Mouse (Mus musculus) heart, postnatal 25 days (tissue): ENCODE measurements around the gene Ppox. TPM values are rescaled to one million over a fixed set of nuclear protein-coding genes. Genes with fewer than 3 reads are reported as not detected.
A peak's percentile ranks its signal among the peaks of the same experiment; 100 is the strongest.

Source experiments
- DNase-seq: peaks from one replicate; pipeline ENCODE4 v3.0.0; 2022; ENCODE audit warnings: low spot score
- intact Hi-C: fragments of 180-260 bp; cut with DNase I; formaldehyde crosslinking; loops from one replicate; pipeline ENCODE4 v1.15.1; 2025
- total RNA-seq, 2 experiments: library from RNA; stranded (reverse); gene quantifications; 2 replicates each; pipeline ENCODE4 v1.2.3; 2021

Ppox gene
- total RNA-seq, 2 experiments from 2014 or later, result 13.4 to 13.7 TPM

- intact Hi-C loops, result no loop called here
- peak; percentile 91 for DNase-seq
Observed at GRCm38 (mm10) chr1:171287136-171288081, 6.4 kb upstream of the Ppox start, which contains the start of gene Usp21. Gene Usp21 (minus strand): TSS chr1:171287991.

- DNase-seq, result no peak
- intact Hi-C loops, result no loop called here
Observed at GRCm38 (mm10) chr1:171286517-171286916, 5.5 kb upstream of the Ppox start.

GRCm38 (mm10) chr1:171285096-171285892 lies 4.3 kb upstream of the Ppox start:
- no peak for DNase-seq
- intact Hi-C loops, result no loop called here

GRCm38 (mm10) chr1:171284491-171284890 lies 3.5 kb upstream of the Ppox start:
- intact Hi-C loops, result no loop called here
- DNase-seq, result no peak

- intact Hi-C loops, result no loop called here
- DNase-seq, result no peak
Observed at GRCm38 (mm10) chr1:171283188-171284160, 2.5 kb upstream of the Ppox start.

- intact Hi-C loops, result no loop called here
Observed at GRCm38 (mm10) chr1:171282086-171282805, 1.3 kb upstream of the Ppox start.

GRCm38 (mm10) chr1:171281528-171281923 lies 540 bp upstream of the Ppox start:
- peak; percentile 63 for DNase-seq
- intact Hi-C loops, result loop anchor here (2.0 kb wide), 2 partner anchors 35 to 167 kb away; no protein-coding TSS in a partner anchor

More at GRCm38 (mm10) chr1:171282086-171282805, 1.3 kb upstream of the Ppox start:
- DNase-seq, result no peak

- intact Hi-C loops, result loop anchor here (2.0 kb wide), 2 partner anchors 34 to 166 kb away; no protein-coding TSS in a partner anchor
- DNase-seq, result no peak
Observed at GRCm38 (mm10) chr1:171280250-171280915, 603 bp downstream of the Ppox start.

GRCm38 (mm10) chr1:171279721-171280120 lies 1.3 kb downstream of the Ppox start:
- no peak for DNase-seq
- intact Hi-C loops, result loop anchor here (2.0 kb wide), 2 partner anchors 33 to 165 kb away; no protein-coding TSS in a partner anchor

DNA sequence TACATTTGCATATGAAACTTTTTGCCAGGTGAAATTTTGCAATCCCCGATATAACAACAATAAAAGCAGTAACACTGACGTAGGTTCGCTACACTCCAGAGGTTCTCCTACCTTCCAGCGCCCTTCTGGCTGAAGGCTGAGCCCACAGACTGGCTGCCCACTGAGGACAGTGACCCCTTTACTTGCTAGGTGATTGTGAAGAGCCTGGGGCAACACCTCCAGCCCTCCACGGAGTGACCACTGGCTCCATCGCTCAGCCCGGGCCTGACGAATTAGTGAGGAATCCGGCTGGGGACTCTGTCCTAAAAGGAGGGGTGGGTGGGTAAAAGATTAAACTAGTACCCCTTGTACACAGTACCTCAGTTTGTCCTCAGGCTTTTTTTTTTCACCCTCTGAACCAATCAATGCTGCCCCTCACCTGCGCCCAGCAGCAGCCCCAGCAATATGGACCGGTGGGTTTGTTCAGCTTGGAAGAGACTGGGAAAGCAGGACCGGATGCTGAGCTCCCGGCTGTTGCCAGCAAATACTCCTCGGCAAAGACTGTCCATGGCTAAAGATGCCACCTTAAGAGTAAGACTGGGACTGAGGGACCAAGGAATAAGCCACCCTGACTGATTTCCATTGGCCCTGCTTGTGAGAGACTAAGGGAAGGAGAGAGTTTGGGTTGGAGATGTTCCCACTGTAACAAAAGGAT lies 1.8 kb downstream of the Ppox start:
- no peak for DNase-seq
- intact Hi-C loops, result no loop called here

GRCm38 (mm10) chr1:171278436-171278835 lies 2.5 kb downstream of the Ppox start:
- intact Hi-C loops, result no loop called here
- no peak for DNase-seq

GRCm38 (mm10) chr1:171277736-171278135 lies 3.2 kb downstream of the Ppox start:
- no peak for DNase-seq
- intact Hi-C loops, result no loop called here

GRCm38 (mm10) chr1:171276110-171276748 lies 4.8 kb downstream of the Ppox start:
- intact Hi-C loops, result no loop called here
- DNase-seq, result no peak

- no peak for DNase-seq
- intact Hi-C loops, result no loop called here
Observed at GRCm38 (mm10) chr1:171275144-171275734, 5.7 kb downstream of the Ppox start.

GRCm38 (mm10) chr1:171274171-171274570 lies 6.8 kb downstream of the Ppox start:
- DNase-seq, result no peak
- intact Hi-C loops, result no loop called here

GRCm38 (mm10) chr1:171272086-171272485 lies 8.9 kb downstream of the Ppox start:
- intact Hi-C loops, result no loop called here
- no peak for DNase-seq

GRCm38 (mm10) chr1:171271622-171272021 lies 9.4 kb downstream of the Ppox start:
- intact Hi-C loops, result no loop called here
- DNase-seq, result no peak
